Mouse (Mus musculus): ENCODE results near the gene Papss2. TPM values are rescaled to one million over a fixed set of nuclear protein-coding genes. Genes with fewer than 3 reads are reported as not detected.

Papss2 gene
- polyA plus RNA-seq, 1 experiment from 2014 or later, result 1.7 TPM

Other genes starting within 250 kb of the Papss2 start
- gene Sgms1, start 206.1 kb upstream of the Papss2 start, polyA plus RNA-seq (2015; fragmentation: Nextera tagmentation; extraction: Ambion mirVana), result 21.7 and 22.9 TPM in 2 replicates
- gene Rpl9-ps6, start 129.2 kb upstream of the Papss2 start, polyA plus RNA-seq (2015; fragmentation: Nextera tagmentation; extraction: Ambion mirVana), result 40.2 and 76.1 TPM in 2 replicates
- 53.9 and 54.7 TPM in 2 replicates for gene Minpp1, start 110.0 kb upstream of the Papss2 start, polyA plus RNA-seq (2015; fragmentation: Nextera tagmentation; extraction: Ambion mirVana)
- 114 and 123 TPM in 2 replicates for gene Atad1, start 144.0 kb downstream of the Papss2 start, polyA plus RNA-seq (2015; fragmentation: Nextera tagmentation; extraction: Ambion mirVana)
- 10.7 and 10.8 TPM in 2 replicates for gene Pten, start 161.7 kb downstream of the Papss2 start, polyA plus RNA-seq (2015; fragmentation: Nextera tagmentation; extraction: Ambion mirVana)

Measured in hindbrain, embryonic 16.5 days (tissue).